Mouse (Mus musculus) ovary, postnatal 14 days (tissue): ENCODE data around the gene Rita1.
A peak's percentile ranks its signal among the peaks of the same experiment; 100 is the strongest.

ENCODE experiments used
- DNase-seq: peaks from one replicate; pipeline ENCODE4 v3.0.0; 2022; ENCODE audit warnings: low spot score

Rita1 gene

DNA sequence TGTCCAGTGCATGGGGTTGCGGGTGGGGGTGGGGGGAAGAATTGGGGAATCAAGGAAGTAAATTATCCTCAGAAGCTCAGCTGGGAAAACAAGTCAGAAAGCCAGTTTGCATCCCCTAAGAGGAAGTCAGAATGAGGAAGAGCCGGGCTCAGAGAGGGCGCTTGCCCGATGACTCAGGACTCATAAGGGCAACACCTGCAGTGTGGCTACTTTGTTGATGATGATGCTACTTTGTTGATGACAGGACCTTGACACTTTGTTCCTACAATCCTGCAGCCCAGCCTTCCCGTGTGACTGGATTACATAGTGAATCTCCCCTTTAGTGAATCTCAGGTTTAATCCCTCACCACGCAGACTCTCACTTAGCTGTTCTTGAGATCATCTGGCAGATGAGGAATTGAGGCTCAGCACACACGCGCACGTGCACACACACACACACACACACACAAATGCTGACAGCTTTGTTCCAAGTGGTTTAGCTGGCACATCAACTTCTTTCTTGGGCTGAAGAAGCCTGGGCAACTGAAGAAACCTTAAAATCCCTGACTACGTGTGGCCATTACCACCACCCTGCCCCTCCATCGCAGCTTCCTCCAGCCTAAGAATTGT is 42.0 kb downstream of the Rita1 start:
- no peak for DNase-seq

- no peak for DNase-seq
These were observed 42.6 kb downstream of the Rita1 start for GRCm38 (mm10) chr5:120569791-120570190.

DNA sequence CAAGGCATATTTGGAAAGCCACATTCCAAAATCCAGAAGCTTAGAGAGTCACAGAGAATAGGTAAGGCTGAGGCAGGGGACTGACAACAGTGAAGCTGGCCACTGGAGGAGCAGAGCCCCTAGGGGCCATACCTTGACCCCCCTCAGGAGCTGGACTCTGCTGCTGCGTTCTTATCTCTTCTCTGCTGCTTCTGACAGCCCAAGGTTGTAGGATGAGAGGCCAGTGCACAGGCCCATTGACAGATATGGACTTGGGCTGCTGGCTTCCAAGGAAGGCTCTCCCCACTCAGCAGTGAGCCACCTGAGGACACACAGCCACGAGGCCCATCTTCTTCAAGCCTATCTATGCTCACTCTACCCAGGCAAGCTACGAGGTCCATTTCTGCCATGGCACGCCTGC is 43.4 kb downstream of the Rita1 start:
- DNase-seq = no peak

DNA sequence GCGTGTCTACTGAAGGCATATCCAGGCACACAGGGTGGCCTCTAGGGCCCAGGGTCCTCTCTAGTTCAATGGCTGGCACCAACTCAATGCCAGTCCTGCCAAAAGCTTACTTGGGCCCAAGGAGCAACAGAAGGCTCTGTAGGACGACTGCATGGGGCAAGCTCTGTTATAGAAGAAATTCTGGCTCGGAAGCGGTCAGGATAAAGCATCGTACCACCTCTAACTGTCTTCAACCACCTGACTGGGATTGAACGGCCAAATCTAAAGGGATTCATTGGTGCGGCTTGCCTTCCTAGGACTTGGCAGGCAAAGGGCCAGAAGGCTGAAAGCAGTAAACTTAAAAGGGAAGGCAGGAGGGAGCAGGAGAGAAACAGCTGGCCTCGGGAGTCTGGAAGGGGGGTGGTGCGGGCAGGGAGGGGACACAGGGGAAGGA is 44.0 kb downstream of the Rita1 start:
- no peak for DNase-seq

GRCm38 (mm10) chr5:120567761-120568211 is 44.6 kb downstream of the Rita1 start:
- no peak for DNase-seq

DNA sequence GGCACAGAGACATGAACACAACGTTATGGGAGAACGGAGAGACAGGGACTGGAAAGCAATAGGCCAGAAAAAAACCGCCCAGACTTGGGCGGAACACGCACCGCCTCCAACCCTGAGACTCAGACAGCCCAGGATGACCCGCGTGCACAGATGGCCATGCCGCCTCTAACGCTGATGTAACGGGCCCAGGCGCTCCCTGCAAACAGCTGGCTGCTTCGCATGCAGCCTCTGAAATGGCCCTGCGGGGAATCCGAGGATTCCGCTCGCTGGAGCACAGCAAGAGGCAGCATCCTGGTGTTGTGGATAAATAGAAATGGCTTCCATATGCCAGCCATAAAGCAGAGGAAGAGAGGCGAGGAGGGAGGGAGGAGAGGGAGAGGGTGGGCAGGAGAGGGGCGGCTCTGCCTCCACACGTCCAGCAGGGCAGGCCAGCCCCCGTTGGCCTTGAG is 45.1 kb downstream of the Rita1 start:
- peak; percentile 38 for DNase-seq

DNA sequence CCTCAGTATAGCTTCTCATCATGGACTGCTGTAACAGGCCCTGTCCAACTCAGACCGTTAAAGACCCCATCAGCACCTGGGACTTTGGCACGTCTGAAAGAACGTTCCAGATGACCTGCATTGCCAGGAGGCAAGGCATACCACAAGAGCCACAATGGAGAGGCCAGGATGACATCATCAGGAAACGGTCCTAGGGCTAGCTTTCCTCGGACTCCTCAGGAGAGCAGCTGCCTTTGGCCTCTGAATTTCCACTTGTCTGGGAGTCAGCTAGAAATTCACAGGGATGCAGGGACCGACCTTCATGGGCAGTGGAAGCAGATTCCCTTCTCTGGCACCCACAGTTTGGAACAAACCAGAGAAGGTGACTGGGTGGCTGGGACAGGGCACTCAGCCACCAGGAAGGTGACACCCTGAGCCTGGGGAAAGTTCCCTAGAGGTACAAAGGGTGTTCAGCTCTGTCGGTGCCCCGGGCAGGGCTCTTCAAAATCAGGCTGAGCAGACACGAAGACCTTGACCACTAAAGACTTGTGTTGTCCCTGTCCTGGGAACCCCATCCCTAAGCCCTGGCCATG is 45.6 kb downstream of the Rita1 start:
- DNase-seq = no peak

GRCm38 (mm10) chr5:120566101-120566500 is 46.3 kb downstream of the Rita1 start:
- DNase-seq = peak; percentile 37

GRCm38 (mm10) chr5:120565171-120565905 is 47.1 kb downstream of the Rita1 start:
- DNase-seq = no peak

DNA sequence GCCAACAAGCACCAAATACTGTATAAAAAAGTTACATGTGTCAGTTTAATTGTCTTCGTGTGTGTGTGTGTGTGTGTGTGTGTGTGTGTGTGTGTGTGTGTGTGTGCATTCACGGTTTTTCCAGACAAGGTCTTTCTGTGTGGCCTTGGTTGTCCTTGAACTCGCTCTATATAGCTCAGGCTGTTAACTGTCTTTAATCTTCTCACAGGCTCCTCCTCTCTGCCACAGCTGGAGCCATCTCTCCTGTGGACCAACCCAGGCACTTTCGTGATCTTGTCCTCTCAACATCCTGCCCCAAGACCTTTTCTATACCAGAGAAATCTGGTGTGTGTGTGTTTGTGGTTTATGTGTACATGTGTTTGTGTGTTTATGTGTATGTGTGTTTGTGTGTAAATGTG is 48.5 kb downstream of the Rita1 start:
- no peak for DNase-seq

GRCm38 (mm10) chr5:120562956-120563913 is 49.2 kb downstream of the Rita1 start:
- DNase-seq = peak; percentile 28

- peak; percentile 54 for DNase-seq
These were observed 51.6 kb downstream of the Rita1 start for GRCm38 (mm10) chr5:120560616-120561311.

- DNase-seq = no peak
These were observed 52.2 kb downstream of the Rita1 start for GRCm38 (mm10) chr5:120560129-120560615.

GRCm38 (mm10) chr5:120558762-120559161 is 53.6 kb downstream of the Rita1 start:
- no peak for DNase-seq

GRCm38 (mm10) chr5:120558041-120558440 is 54.3 kb downstream of the Rita1 start:
- no peak for DNase-seq

DNA sequence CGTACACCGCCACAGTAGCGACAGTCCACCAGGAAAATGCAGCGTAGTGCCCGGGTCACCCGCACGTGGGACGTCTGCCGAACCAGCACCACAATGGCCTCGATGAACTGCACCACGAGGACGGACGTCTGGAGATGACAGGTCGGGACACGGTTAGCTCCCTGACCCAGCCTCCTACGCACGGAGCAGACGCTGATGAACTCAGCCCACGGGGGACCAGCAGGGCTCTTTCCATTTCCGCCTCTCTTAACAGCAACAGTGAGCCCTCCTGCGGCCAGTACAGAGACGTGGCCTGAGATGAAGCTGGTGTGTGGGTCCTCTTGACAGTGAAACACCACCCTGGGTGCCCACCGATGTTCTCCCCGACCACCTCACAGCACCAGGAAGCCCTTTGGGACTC is 56.5 kb downstream of the Rita1 start:
- DNase-seq = no peak

GRCm38 (mm10) chr5:120550673-120551072 is 61.7 kb downstream of the Rita1 start:
- DNase-seq = no peak

DNA sequence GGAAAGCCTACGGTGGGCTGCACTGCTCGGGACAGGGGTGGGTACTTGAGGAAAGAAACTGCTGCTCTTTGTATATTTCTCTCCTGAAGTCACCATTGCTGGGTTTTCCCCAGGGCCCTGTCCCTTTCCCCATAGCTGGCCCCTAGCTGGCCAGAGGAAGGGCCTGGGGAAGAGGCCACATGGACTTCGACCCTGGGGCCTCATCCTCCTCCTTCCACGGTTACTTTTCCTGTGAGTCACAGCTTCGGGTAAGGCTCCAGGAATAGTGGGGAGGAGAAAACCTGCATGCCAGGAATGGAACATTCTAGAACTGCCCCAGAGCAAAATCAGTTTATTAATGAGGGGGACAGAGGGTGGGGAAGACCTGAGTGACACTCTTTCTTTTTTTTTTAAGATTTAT is 62.3 kb downstream of the Rita1 start:
- DNase-seq = no peak

DNA sequence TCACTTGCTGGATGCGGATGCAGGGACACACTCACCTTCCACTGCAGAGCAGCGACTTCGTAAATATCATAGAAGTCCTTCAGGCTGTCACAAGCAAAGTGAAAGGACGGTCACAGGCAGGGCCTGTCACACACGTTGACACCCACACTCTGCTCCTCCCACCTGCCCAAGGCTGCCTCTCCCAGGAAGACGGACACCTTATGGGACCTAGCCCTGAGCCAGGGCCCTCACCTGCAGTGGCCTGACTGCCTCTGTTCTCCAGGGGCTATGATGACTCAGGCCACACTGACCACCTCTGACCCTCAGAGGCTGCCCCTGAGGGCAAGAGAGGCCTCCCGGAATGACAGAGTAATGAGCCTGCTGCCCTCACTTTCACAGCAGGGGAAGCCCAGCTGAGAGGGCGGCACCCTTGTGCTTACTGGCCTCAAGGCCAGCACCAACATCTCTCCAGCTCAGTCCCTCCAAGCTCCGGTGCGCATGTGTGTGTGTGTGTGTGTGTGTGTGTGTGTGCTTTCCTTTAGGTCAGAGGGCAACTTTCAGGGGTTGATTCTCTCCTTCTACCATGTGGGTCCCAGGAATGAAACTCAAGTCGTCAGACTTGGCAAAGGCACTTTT is 64.0 kb downstream of the Rita1 start:
- no peak for DNase-seq
